Mouse (Mus musculus): Measurements from ENCODE around the gene Parp14. TPM values are rescaled to one million over a fixed set of nuclear protein-coding genes. Genes with fewer than 3 reads are reported as not detected.

Gene Parp14
- polyA plus RNA-seq, 1 experiment from 2014 or later = 8.7 TPM

GRCm38 (mm10) chr16:35870581-35871047 lies 730 bp downstream of the Parp14 start:
- CTCF ChIA-PET = interaction anchor here (0.8 kb wide), 1 partner anchor 69 kb away, joined by 3 read pairs; the partner anchor contains the start of gene Dtx3l
- POLR2A ChIA-PET = no interaction called here
- in situ Hi-C loops (cut with MboI; ENCODE audit: low pct_unique_long_range_greater_than_20kb) = loop anchor here (5.0 to 25.0 kb wide), 2 partner anchors 67 to 592 kb away; partner anchors contain the start of genes Dtx3l, Parp9 and Stfa3
- ATAC-seq (peak; percentile 32), DNase-seq (ENCODE audit: low read depth, low spot score) (no peak)
- TF ChIP-seq CTCF (IDR thresholded peaks at IDR 0.05) = no peak
- H3K27me3 ChIP-seq = peaks cover 3% of the 10 kb centered on the region

- TF ChIP-seq CTCF (IDR thresholded peaks at IDR 0.05) = no peak
- ChIA-PET CTCF (interaction anchor here (1.2 kb wide), 1 partner anchor 32 kb away, joined by 3 read pairs; no protein-coding TSS in a partner anchor), POLR2A (no interaction called here)
- H3K27me3 ChIP-seq = peaks cover 3% of the 10 kb centered on the region
- in situ Hi-C loops (cut with MboI; ENCODE audit: low pct_unique_long_range_greater_than_20kb) = loop anchor here (5.0 to 25.0 kb wide), 2 partner anchors 68 to 593 kb away; partner anchors contain the start of genes Dtx3l, Parp9 and Stfa3
- no peak for ATAC-seq
- no peak for DNase-seq (ENCODE audit: low read depth, low spot score)
These were observed 1.7 kb downstream of the Parp14 start for GRCm38 (mm10) chr16:35869656-35870055.

- POLR2A ChIA-PET = no interaction called here
- CTCF ChIA-PET = interaction anchor here (0.7 to 1.2 kb wide), 3 partner anchors 33 to 70 kb away, joined by 3 read pairs; no protein-coding TSS in a partner anchor
- H3K27me3 ChIP-seq = peaks cover 1% of the 10 kb centered on the region
- DNase-seq (ENCODE audit: low read depth, low spot score) (peak; percentile 58), ATAC-seq (peak; percentile 69)
- in situ Hi-C loops (cut with MboI; ENCODE audit: low pct_unique_long_range_greater_than_20kb) = loop anchor here (25.0 kb wide), 1 partner anchor 593 kb away; the partner anchor contains the start of gene Stfa3
- peak; percentile 61 for TF ChIP-seq CTCF (IDR thresholded peaks at IDR 0.05)
These were observed 2.2 kb downstream of the Parp14 start for GRCm38 (mm10) chr16:35869126-35869525.

- TF ChIP-seq CTCF (IDR thresholded peaks at IDR 0.05) = no peak
- POLR2A ChIA-PET = no interaction called here
- in situ Hi-C loops (cut with MboI; ENCODE audit: low pct_unique_long_range_greater_than_20kb) = loop anchor here (25.0 kb wide), 1 partner anchor 595 kb away; the partner anchor contains the start of gene Stfa3
- ATAC-seq (no peak), DNase-seq (ENCODE audit: low read depth, low spot score) (no peak)
- H3K27me3 ChIP-seq = no peaks in the 10 kb centered on the region
- CTCF ChIA-PET = no interaction called here
These were observed 3.6 kb downstream of the Parp14 start for GRCm38 (mm10) chr16:35867726-35868125.

- H3K27me3 ChIP-seq = no peaks in the 10 kb centered on the region
- ChIA-PET CTCF (interaction anchor here (0.8 to 2.1 kb wide), 3 partner anchors 13 to 53 kb away, joined by 3 to 5 read pairs (median 3); no protein-coding TSS in a partner anchor), POLR2A (no interaction called here)
- ATAC-seq (no peak), DNase-seq (ENCODE audit: low read depth, low spot score) (no peak)
- peak; percentile 68 for TF ChIP-seq CTCF (IDR thresholded peaks at IDR 0.05)
- in situ Hi-C loops (cut with MboI; ENCODE audit: low pct_unique_long_range_greater_than_20kb) = loop anchor here (25.0 kb wide), 1 partner anchor 600 kb away; the partner anchor contains the start of gene Stfa3
These were observed 9.3 kb downstream of the Parp14 start for GRCm38 (mm10) chr16:35862057-35862456.

GRCm38 (mm10) chr16:35860236-35860635 lies 11.1 kb downstream of the Parp14 start:
- no peak for DNase-seq (ENCODE audit: low read depth, low spot score)
- no peak for ATAC-seq
- POLR2A ChIA-PET = no interaction called here

GRCm38 (mm10) chr16:35856766-35857165 lies 14.6 kb downstream of the Parp14 start:
- ATAC-seq = no peak

More at GRCm38 (mm10) chr16:35860236-35860635, 11.1 kb downstream of the Parp14 start:
- H3K27me3 ChIP-seq = no peaks in the 10 kb centered on the region
- TF ChIP-seq CTCF (IDR thresholded peaks at IDR 0.05) = no peak
- in situ Hi-C loops (cut with MboI; ENCODE audit: low pct_unique_long_range_greater_than_20kb) = loop anchor here (25.0 kb wide), 1 partner anchor 602 kb away; the partner anchor contains the start of gene Stfa3
- CTCF ChIA-PET = no interaction called here

GRCm38 (mm10) chr16:35855846-35856245 lies 15.5 kb downstream of the Parp14 start:
- ChIA-PET CTCF (no interaction called here), POLR2A (interaction anchor here (0.5 kb wide), 1 partner anchor 62 kb away, joined by 3 read pairs; no protein-coding TSS in a partner anchor)
- in situ Hi-C loops (cut with MboI; ENCODE audit: low pct_unique_long_range_greater_than_20kb) = loop anchor here (25.0 kb wide), 1 partner anchor 606 kb away; the partner anchor contains the start of gene Stfa3
- ATAC-seq = no peak
- DNase-seq (ENCODE audit: low read depth, low spot score) = no peak
- no peaks in the 10 kb centered on the region for H3K27me3 ChIP-seq
- TF ChIP-seq CTCF (IDR thresholded peaks at IDR 0.05) = no peak

More at GRCm38 (mm10) chr16:35856766-35857165, 14.6 kb downstream of the Parp14 start:
- POLR2A ChIA-PET = no interaction called here
- TF ChIP-seq CTCF (IDR thresholded peaks at IDR 0.05) = no peak
- CTCF ChIA-PET = no interaction called here
- in situ Hi-C loops (cut with MboI; ENCODE audit: low pct_unique_long_range_greater_than_20kb) = loop anchor here (25.0 kb wide), 1 partner anchor 606 kb away; the partner anchor contains the start of gene Stfa3
- no peak for DNase-seq (ENCODE audit: low read depth, low spot score)
- H3K27me3 ChIP-seq = no peaks in the 10 kb centered on the region

- no peak for TF ChIP-seq CTCF (IDR thresholded peaks at IDR 0.05)
- DNase-seq (ENCODE audit: low read depth, low spot score) = no peak
- H3K27me3 ChIP-seq = no peaks in the 10 kb centered on the region
- ChIA-PET POLR2A (no interaction called here), CTCF (interaction anchor here (1.7 kb wide), 1 partner anchor 15 kb away, joined by 5 read pairs; no protein-coding TSS in a partner anchor)
- in situ Hi-C loops (cut with MboI; ENCODE audit: low pct_unique_long_range_greater_than_20kb) = no loop called here
- ATAC-seq = no peak
These were observed 24.2 kb downstream of the Parp14 start for GRCm38 (mm10) chr16:35847138-35847537.

GRCm38 (mm10) chr16:35839680-35840079 lies 31.7 kb downstream of the Parp14 start:
- in situ Hi-C loops (cut with MboI; ENCODE audit: low pct_unique_long_range_greater_than_20kb) = no loop called here
- no peak for DNase-seq (ENCODE audit: low read depth, low spot score)
- ChIA-PET CTCF (interaction anchor here (1.2 to 2.1 kb wide), 2 partner anchors 13 to 43 kb away, joined by 3 to 6 read pairs; no protein-coding TSS in a partner anchor), POLR2A (no interaction called here)
- peak; percentile 71 for TF ChIP-seq CTCF (IDR thresholded peaks at IDR 0.05)
- no peak for ATAC-seq
- H3K27me3 ChIP-seq = no peaks in the 10 kb centered on the region

- CTCF ChIA-PET = no interaction called here
- in situ Hi-C loops (cut with MboI; ENCODE audit: low pct_unique_long_range_greater_than_20kb) = no loop called here
- POLR2A ChIA-PET = no interaction called here
- ATAC-seq (no peak), DNase-seq (ENCODE audit: low read depth, low spot score) (no peak)
- no peaks in the 10 kb centered on the region for H3K27me3 ChIP-seq
- TF ChIP-seq CTCF (IDR thresholded peaks at IDR 0.05) = no peak
These were observed 36.7 kb downstream of the Parp14 start for GRCm38 (mm10) chr16:35834653-35835052.

Measured in Patski (cell line).